Comparison of ENCODE assay signal across 8 mouse cellular contexts in the genomic region with DNA sequence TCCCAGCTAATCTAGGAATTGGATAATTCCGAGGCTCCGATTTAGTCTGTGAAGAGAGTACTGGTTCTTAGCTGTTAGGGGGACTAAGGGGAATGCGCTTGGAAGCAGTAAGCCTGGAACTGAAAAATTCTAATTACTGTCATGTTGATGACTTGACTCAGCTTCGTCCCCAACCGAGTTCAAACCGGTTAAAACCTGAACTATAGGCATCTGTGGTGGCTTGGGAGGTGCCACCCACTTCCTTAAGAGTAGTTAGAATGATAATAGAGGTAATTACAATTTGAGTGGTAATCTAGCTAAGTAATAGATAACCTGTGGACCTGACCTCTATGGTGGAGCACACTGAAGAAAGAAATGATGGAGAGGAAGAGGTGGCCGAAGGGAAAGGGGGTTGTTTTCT. TPM values are rescaled to one million over a fixed set of nuclear protein-coding genes. Genes with fewer than 3 reads are reported as not detected.
DNase-seq lines count a peak whose midpoint lies in the region; ATAC-seq and TF ChIP-seq lines count a peak whose summit lies in the region.

No protein-coding gene starts in this region.

- intact Hi-C loops in left cerebral cortex, postnatal 25 days (cut with DNase I), result no loop called here
- intact Hi-C loops in heart, postnatal 10 days (cut with DNase I), result loop anchor here (10.0 kb wide), 2 partner anchors 259 to 571 kb away; a partner anchor contains a TSS

- no peaks in the 10 kb centered on the region for H3K9me3 ChIP-seq in kidney, embryonic 16.5 days (ENCODE audit: low read length)
- H3K9me3 ChIP-seq in intestine, embryonic 16.5 days (ENCODE audit: control insufficient read depth, low read length), result no peaks in the 10 kb centered on the region
- H3K9me3 ChIP-seq in neural tube, embryonic 14.5 days (ENCODE audit: control insufficient read depth, low read length), result no peaks in the 10 kb centered on the region

- peak overlapping the region; percentile 74 for H3K4me2 ChIP-seq in kidney, embryonic 16.5 days (replicated peaks; ENCODE audit: low read depth, low read length)
- peak overlapping the region; percentile 61 for H3K4me2 ChIP-seq in intestine, embryonic 16.5 days (ENCODE audit: low read depth, low read length)
- H3K4me2 ChIP-seq in neural tube, embryonic 14.5 days (ENCODE audit: low read depth, low read length), result peak overlapping the region; percentile 80; the same call in 1 of the 2 replicates

- 16% methylated on average over 7 of the region's 7 CpGs for WGBS in kidney, embryonic 16.5 days
- 27% methylated on average over 7 of the region's 7 CpGs for WGBS in intestine, embryonic 16.5 days
- WGBS in neural tube, embryonic 14.5 days, result 15% methylated on average over 7 of the region's 7 CpGs

- no peak for TF ChIP-seq POLR2A in cortical plate, adult 2 months (IDR thresholded peaks at IDR 0.05; ENCODE audit: extremely low read depth, insufficient read depth, low read length)

- H3K36me3 ChIP-seq in kidney, embryonic 16.5 days (ENCODE audit: insufficient read depth, low read length), result peaks cover 11% of the 10 kb centered on the region
- no peaks in the 10 kb centered on the region for H3K36me3 ChIP-seq in intestine, embryonic 16.5 days (ENCODE audit: control insufficient read depth, insufficient read depth, low read length)
- no peaks in the 10 kb centered on the region for H3K36me3 ChIP-seq in neural tube, embryonic 14.5 days (ENCODE audit: control insufficient read depth, insufficient read depth, low read length)

- peaks cover 9% of the 10 kb centered on the region for H3K4me1 ChIP-seq in kidney, embryonic 16.5 days (ENCODE audit: insufficient read depth, low read length)
- H3K4me1 ChIP-seq in cortical plate, adult 2 months (ENCODE audit: control insufficient read depth, insufficient read depth, low read length), result no peaks in the 10 kb centered on the region
- peaks cover 6% of the 10 kb centered on the region for H3K4me1 ChIP-seq in intestine, embryonic 16.5 days (ENCODE audit: control insufficient read depth, insufficient read depth, low read length)
- peaks cover 4% of the 10 kb centered on the region; the same call in 1 of the 2 replicates for H3K4me1 ChIP-seq in neural tube, embryonic 14.5 days (ENCODE audit: control insufficient read depth, insufficient read depth, low read length)

- peak overlapping the region; percentile 75 for H3K4me3 ChIP-seq in kidney, embryonic 16.5 days (ENCODE audit: low read length)
- H3K4me3 ChIP-seq in cortical plate, adult 2 months (ENCODE audit: insufficient read depth, low read length), result peak overlapping the region; percentile 1; the same call in 1 of the 2 replicates
- peak overlapping the region; percentile 91 for H3K4me3 ChIP-seq in intestine, embryonic 16.5 days (ENCODE audit: low read length)
- H3K4me3 ChIP-seq in neural tube, embryonic 14.5 days (ENCODE audit: low read depth, low read length), result peak overlapping the region; percentile 85; the same call in 1 of the 2 replicates

- peak overlapping the region; percentile 32; the same call in 1 of the 2 replicates for H3K9ac ChIP-seq in kidney, embryonic 16.5 days (replicated peaks; ENCODE audit: low read length)
- 0 out of 2 replicates have a peak overlapping the region, but pooled peaks have one; percentile 40 for H3K9ac ChIP-seq in intestine, embryonic 16.5 days (ENCODE audit: low read depth, low read length)
- H3K9ac ChIP-seq in neural tube, embryonic 14.5 days (replicated peaks; ENCODE audit: low read depth, low read length), result no peak overlapping the region

- TF ChIP-seq CTCF in cortical plate, adult 2 months (IDR thresholded peaks at IDR 0.05; ENCODE audit: extremely low read depth, insufficient read depth, low read length), result no peak

- H3K27ac ChIP-seq in kidney, embryonic 16.5 days (ENCODE audit: low read length), result no peak overlapping the region
- no peak overlapping the region for H3K27ac ChIP-seq in cortical plate, adult 2 months (ENCODE audit: insufficient read depth, low read length)
- no peak overlapping the region for H3K27ac ChIP-seq in intestine, embryonic 16.5 days (ENCODE audit: low read length)
- no peak overlapping the region for H3K27ac ChIP-seq in neural tube, embryonic 14.5 days (ENCODE audit: low read depth, low read length)

- H3K27me3 ChIP-seq in kidney, embryonic 16.5 days (ENCODE audit: insufficient read depth, low read length), result no peaks in the 10 kb centered on the region
- H3K27me3 ChIP-seq in intestine, embryonic 16.5 days (replicated peaks; ENCODE audit: control insufficient read depth, insufficient read depth, low read length), result no peaks in the 10 kb centered on the region
- no peaks in the 10 kb centered on the region for H3K27me3 ChIP-seq in neural tube, embryonic 14.5 days (ENCODE audit: control insufficient read depth, insufficient read depth, low read length)

- ATAC-seq in kidney, embryonic 16.5 days (ENCODE audit: low FRiP score, low TSS enrichment), result no peak
- ATAC-seq in intestine, embryonic 16.5 days, result no peak
- no peak for ATAC-seq in neural tube, embryonic 14.5 days (ENCODE audit: low read depth)

- no peak for DNase-seq in kidney, postnatal 14 days
- DNase-seq in left cerebral cortex, postnatal 25 days (ENCODE audit: low spot score in 2 of 2), result no peak
- no peak for DNase-seq in cerebellum, postnatal 10 days
- DNase-seq in heart, postnatal 10 days, result no peak

RNA-seq across cellular contexts. Expression of a gene that starts 1.5 kb away (rescaled TPM):
- 12.6 and 13.4 TPM in 2 replicates for polyA plus RNA-seq in kidney, embryonic 16.5 days (2015; fragmentation: Nextera tagmentation; extraction: Ambion mirVana)
- polyA plus RNA-seq in cortical plate, adult 2 months (2012; rRNA removed), result 11.2 and 12.3 TPM in 2 replicates
- 8.2 and 8.4 TPM in 2 replicates for polyA plus RNA-seq in intestine, embryonic 16.5 days (2015; fragmentation: Nextera tagmentation; extraction: Ambion mirVana)
- 11.1 and 11.4 TPM in 2 replicates for polyA plus RNA-seq in neural tube, embryonic 14.5 days (2014; fragmentation: Nextera tagmentation; extraction: Ambion mirVana)
- total RNA-seq in left cerebral cortex, postnatal 25 days (2021), result 10 to 100 TPM; 12.4 to 13.9 TPM
- 10 to 100 TPM; 10.0 to 10.8 TPM for total RNA-seq in heart, postnatal 10 days (2021)

RNA-seq across cellular contexts. Expression of a gene that starts 1.6 kb away (rescaled TPM):
- 38.2 and 39.7 TPM in 2 replicates for polyA plus RNA-seq in kidney, embryonic 16.5 days (2015; fragmentation: Nextera tagmentation; extraction: Ambion mirVana)
- 2.4 and 2.5 TPM in 2 replicates for polyA plus RNA-seq in cortical plate, adult 2 months (2012; rRNA removed)
- 25.3 and 27.3 TPM in 2 replicates for polyA plus RNA-seq in intestine, embryonic 16.5 days (2015; fragmentation: Nextera tagmentation; extraction: Ambion mirVana)
- 9.5 and 13.1 TPM in 2 replicates for polyA plus RNA-seq in neural tube, embryonic 14.5 days (2014; fragmentation: Nextera tagmentation; extraction: Ambion mirVana)
- total RNA-seq in left cerebral cortex, postnatal 25 days (2021), result 1 to 10 TPM; 2.3 to 2.7 TPM
- total RNA-seq in heart, postnatal 10 days (2021), result 1 to 10 TPM; 8.7 to 9.5 TPM

RNA-seq across cellular contexts. Expression of a gene that starts 56.2 kb away (rescaled TPM):
- polyA plus RNA-seq in kidney, embryonic 16.5 days (2015; fragmentation: Nextera tagmentation; extraction: Ambion mirVana), result 9.0 and 10.5 TPM in 2 replicates
- 83.4 and 87.6 TPM in 2 replicates for polyA plus RNA-seq in cortical plate, adult 2 months (2012; rRNA removed)
- 2.8 and 3.2 TPM in 2 replicates for polyA plus RNA-seq in intestine, embryonic 16.5 days (2015; fragmentation: Nextera tagmentation; extraction: Ambion mirVana)
- polyA plus RNA-seq in neural tube, embryonic 14.5 days (2014; fragmentation: Nextera tagmentation; extraction: Ambion mirVana), result 59.9 and 60.1 TPM in 2 replicates
- 100 to 1,000 TPM; 212 to 216 TPM for total RNA-seq in left cerebral cortex, postnatal 25 days (2021)
- 1 to 10 TPM; 4.7 to 6.9 TPM for total RNA-seq in heart, postnatal 10 days (2021)

Comparison
In these comparisons a context has a peak if more than half of its experiments do, and no peak if none do; other contexts are left out.
1. H3K4me3 ChIP-seq: peak in every context shown above with its lines; median percentile 91 in intestine, embryonic 16.5 days; 85 in neural tube, embryonic 14.5 days; 75 in kidney, embryonic 16.5 days; 1 in cortical plate, adult 2 months.